Mouse (Mus musculus): Measurements from ENCODE around the gene Adgra3. TPM values are rescaled to one million over a fixed set of nuclear protein-coding genes. Genes with fewer than 3 reads are reported as not detected.

The Adgra3 gene
- total and polyA plus RNA-seq, 3 experiments, result 16.1 to 21.0 (median 16.2) TPM

GRCm38 (mm10) chr5:50002269-50002668 is 56.5 kb downstream of the Adgra3 start:
- 88% methylated on average over 6 of the region's 6 CpGs for WGBS
- Histone ChIP-seq H3K36me3 (ENCODE audit: control insufficient read depth, insufficient read depth, low read length) (peaks cover under 1% of the 10 kb centered on the region; the same call in 1 of the 2 replicates), H3K27me3 (ENCODE audit: control insufficient read depth, insufficient read depth, low read length) (no peaks in the 10 kb centered on the region), H3K79me2 (replicated peaks; ENCODE audit: control insufficient read depth, insufficient read depth, low read length) (no peaks in the 10 kb centered on the region), H3K4me1 (ENCODE audit: control insufficient read depth, insufficient read depth, low read length) (peaks cover 4% of the 10 kb centered on the region; the same call in 1 of the 2 replicates), H3K4me3 (no peak overlapping the region), H3K9ac (ENCODE audit: low read depth, low read length) (no peak overlapping the region), H3K27ac (no peak overlapping the region)
- intact Hi-C loops (cut with DNase I), result no loop called here
- DNase-seq, result no peak
- no peak for TF ChIP-seq EP300 (IDR thresholded peaks at IDR 0.05; ENCODE audit: insufficient read depth, low read depth, low read length)
- TF ChIP-seq POLR2A (IDR thresholded peaks at IDR 0.05; ENCODE audit: insufficient read depth, low read depth, low read length), result no peak
- TF ChIP-seq CTCF (IDR thresholded peaks at IDR 0.05), result peak; percentile 67

GRCm38 (mm10) chr5:49999764-50000163 is 59.0 kb downstream of the Adgra3 start:
- H3K36me3 ChIP-seq (ENCODE audit: control insufficient read depth, insufficient read depth, low read length), result no peaks in the 10 kb centered on the region
- no peaks in the 10 kb centered on the region for H3K4me1 ChIP-seq (ENCODE audit: control insufficient read depth, insufficient read depth, low read length)
- no peaks in the 10 kb centered on the region for H3K27me3 ChIP-seq (ENCODE audit: control insufficient read depth, insufficient read depth, low read length)
- H3K79me2 ChIP-seq (replicated peaks; ENCODE audit: control insufficient read depth, insufficient read depth, low read length), result no peaks in the 10 kb centered on the region
- no peak overlapping the region for H3K9ac ChIP-seq (ENCODE audit: low read depth, low read length)
- H3K27ac ChIP-seq, result no peak overlapping the region
- TF ChIP-seq CTCF (IDR thresholded peaks at IDR 0.05) (no peak), POLR2A (IDR thresholded peaks at IDR 0.05; ENCODE audit: insufficient read depth, low read depth, low read length) (no peak), EP300 (IDR thresholded peaks at IDR 0.05; ENCODE audit: insufficient read depth, low read depth, low read length) (no peak)
- intact Hi-C loops (cut with DNase I), result no loop called here
- no peak for DNase-seq
- WGBS, result 68% methylated on average over 9 of the region's 9 CpGs
- H3K4me3 ChIP-seq, result no peak overlapping the region

DNA sequence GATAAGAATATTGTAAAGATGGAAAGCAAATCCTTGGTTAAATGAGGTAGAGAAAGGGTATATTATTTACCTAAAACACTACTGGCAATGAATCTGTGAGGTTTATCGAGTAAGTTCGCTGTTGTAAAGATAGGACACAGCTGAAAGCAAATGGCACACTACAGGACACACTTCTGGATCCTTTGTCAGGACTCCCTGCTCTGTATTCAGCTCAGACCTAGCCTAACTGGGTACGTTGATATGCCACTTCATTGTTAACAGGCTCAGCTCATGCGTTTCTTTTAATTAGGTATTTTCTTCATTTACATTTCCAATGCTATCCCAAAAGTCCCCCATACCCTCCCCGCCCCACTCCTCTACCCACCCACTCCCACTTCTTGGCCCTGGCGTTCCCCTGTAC is 61.8 kb downstream of the Adgra3 start:
- H3K4me1 ChIP-seq (ENCODE audit: control insufficient read depth, insufficient read depth, low read length), result no peaks in the 10 kb centered on the region
- TF ChIP-seq CTCF (IDR thresholded peaks at IDR 0.05) (no peak), POLR2A (IDR thresholded peaks at IDR 0.05; ENCODE audit: insufficient read depth, low read depth, low read length) (no peak), EP300 (IDR thresholded peaks at IDR 0.05; ENCODE audit: insufficient read depth, low read depth, low read length) (no peak)
- H3K9ac ChIP-seq (ENCODE audit: low read depth, low read length), result no peak overlapping the region
- no peaks in the 10 kb centered on the region for H3K79me2 ChIP-seq (replicated peaks; ENCODE audit: control insufficient read depth, insufficient read depth, low read length)
- no peak overlapping the region for H3K27ac ChIP-seq
- no peak overlapping the region for H3K4me3 ChIP-seq
- 93% methylated on average over 6 of the region's 6 CpGs for WGBS
- H3K36me3 ChIP-seq (ENCODE audit: control insufficient read depth, insufficient read depth, low read length), result no peaks in the 10 kb centered on the region
- intact Hi-C loops (cut with DNase I), result no loop called here
- H3K27me3 ChIP-seq (ENCODE audit: control insufficient read depth, insufficient read depth, low read length), result no peaks in the 10 kb centered on the region
- no peak for DNase-seq

- Histone ChIP-seq H3K4me1 (ENCODE audit: control insufficient read depth, insufficient read depth, low read length) (no peaks in the 10 kb centered on the region), H3K4me3 (no peak overlapping the region), H3K27me3 (ENCODE audit: control insufficient read depth, insufficient read depth, low read length) (no peaks in the 10 kb centered on the region), H3K36me3 (ENCODE audit: control insufficient read depth, insufficient read depth, low read length) (no peaks in the 10 kb centered on the region), H3K9ac (ENCODE audit: low read depth, low read length) (no peak overlapping the region), H3K27ac (no peak overlapping the region), H3K79me2 (replicated peaks; ENCODE audit: control insufficient read depth, insufficient read depth, low read length) (no peaks in the 10 kb centered on the region)
- DNase-seq, result no peak
- intact Hi-C loops (cut with DNase I), result no loop called here
- WGBS, result 73% methylated on average over 11 of the region's 11 CpGs
- no peak for TF ChIP-seq CTCF (IDR thresholded peaks at IDR 0.05)
- no peak for TF ChIP-seq EP300 (IDR thresholded peaks at IDR 0.05; ENCODE audit: insufficient read depth, low read depth, low read length)
- TF ChIP-seq POLR2A (IDR thresholded peaks at IDR 0.05; ENCODE audit: insufficient read depth, low read depth, low read length), result no peak
Observed at GRCm38 (mm10) chr5:49996457-49996856, 62.3 kb downstream of the Adgra3 start.

DNA sequence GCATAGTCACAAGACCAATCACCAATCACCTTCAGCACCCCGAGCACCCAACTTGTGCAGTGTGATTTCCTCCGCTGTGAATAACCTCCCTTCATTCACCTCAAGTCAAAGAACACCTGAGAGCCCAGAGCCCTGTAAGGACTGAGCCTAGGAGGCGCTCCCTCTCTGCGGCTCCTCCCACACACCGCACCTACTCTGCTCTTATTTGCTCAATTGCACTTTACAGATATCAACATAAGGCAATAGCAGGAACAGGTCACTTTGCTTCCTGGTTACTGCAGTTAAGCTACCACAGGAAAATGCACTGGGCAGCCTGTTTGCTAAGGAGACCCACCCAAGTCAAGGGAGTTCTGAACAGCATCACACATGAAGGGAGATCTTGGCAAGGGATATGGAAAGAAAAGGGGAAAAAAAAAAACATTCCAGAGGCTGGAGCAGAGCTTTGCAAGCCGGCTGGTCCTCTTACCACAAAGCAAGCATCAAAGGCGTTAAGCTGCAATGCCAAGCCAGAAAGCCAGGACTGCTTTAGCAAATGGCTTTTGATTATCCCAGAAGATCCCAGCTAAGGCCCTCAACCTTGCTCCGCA is 68.0 kb downstream of the Adgra3 start:
- intact Hi-C loops (cut with DNase I), result no loop called here
- WGBS, result 75% methylated on average over 8 of the region's 8 CpGs
- no peak overlapping the region for H3K27ac ChIP-seq
- DNase-seq, result no peak
- TF ChIP-seq EP300 (IDR thresholded peaks at IDR 0.05; ENCODE audit: insufficient read depth, low read depth, low read length), result no peak
- no peak for TF ChIP-seq POLR2A (IDR thresholded peaks at IDR 0.05; ENCODE audit: insufficient read depth, low read depth, low read length)
- no peak for TF ChIP-seq CTCF (IDR thresholded peaks at IDR 0.05)
- H3K4me1 ChIP-seq (ENCODE audit: control insufficient read depth, insufficient read depth, low read length), result no peaks in the 10 kb centered on the region
- no peak overlapping the region for H3K4me3 ChIP-seq
- no peaks in the 10 kb centered on the region for H3K27me3 ChIP-seq (ENCODE audit: control insufficient read depth, insufficient read depth, low read length)
- no peaks in the 10 kb centered on the region for H3K79me2 ChIP-seq (replicated peaks; ENCODE audit: control insufficient read depth, insufficient read depth, low read length)
- H3K36me3 ChIP-seq (ENCODE audit: control insufficient read depth, insufficient read depth, low read length), result no peaks in the 10 kb centered on the region
- H3K9ac ChIP-seq (ENCODE audit: low read depth, low read length), result no peak overlapping the region

DNA sequence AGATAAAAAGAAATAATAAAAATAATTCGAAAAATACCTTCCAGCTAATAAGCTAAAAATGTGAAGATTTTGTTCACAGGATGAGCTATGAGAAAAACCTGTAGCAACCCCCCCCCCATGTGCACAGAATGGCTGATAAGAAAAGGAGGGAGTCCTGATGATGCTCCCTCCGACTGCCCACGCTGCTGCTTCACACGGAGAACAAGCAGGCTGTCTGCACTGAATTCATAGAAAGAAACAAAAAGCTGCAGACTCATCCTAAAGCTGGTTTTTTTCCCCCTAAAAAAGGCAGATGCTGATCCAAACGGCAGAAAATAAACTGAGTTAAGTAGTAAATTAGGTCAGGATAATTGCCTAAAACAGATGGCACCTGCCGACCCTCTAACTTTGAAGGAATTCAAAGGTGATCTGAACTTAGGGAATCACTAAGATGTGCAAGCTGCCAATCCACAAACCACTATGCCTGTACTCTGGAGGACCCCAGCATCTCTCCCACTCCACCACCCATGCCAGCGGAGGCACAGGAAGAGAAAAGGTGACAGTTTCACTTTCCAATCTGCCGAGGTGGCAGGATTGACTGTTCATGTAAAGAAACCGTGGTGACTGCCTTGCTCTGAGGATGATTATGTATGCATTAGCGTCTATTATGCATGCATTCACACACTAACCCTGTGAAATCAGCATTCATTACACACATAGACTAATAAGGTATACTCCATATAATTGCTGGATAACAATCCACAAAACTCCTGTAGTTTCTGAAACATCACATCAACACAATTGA is 70.6 kb downstream of the Adgra3 start:
- intact Hi-C loops (cut with DNase I), result no loop called here
- H3K9ac ChIP-seq (ENCODE audit: low read depth, low read length), result no peak overlapping the region
- H3K36me3 ChIP-seq (ENCODE audit: control insufficient read depth, insufficient read depth, low read length), result no peaks in the 10 kb centered on the region
- H3K4me1 ChIP-seq (ENCODE audit: control insufficient read depth, insufficient read depth, low read length), result no peaks in the 10 kb centered on the region
- 79% methylated on average over 10 of the region's 10 CpGs for WGBS
- no peak for DNase-seq
- TF ChIP-seq POLR2A (IDR thresholded peaks at IDR 0.05; ENCODE audit: insufficient read depth, low read depth, low read length) (no peak), CTCF (IDR thresholded peaks at IDR 0.05) (no peak)
- H3K79me2 ChIP-seq (replicated peaks; ENCODE audit: control insufficient read depth, insufficient read depth, low read length), result no peaks in the 10 kb centered on the region
- H3K27me3 ChIP-seq (ENCODE audit: control insufficient read depth, insufficient read depth, low read length), result no peaks in the 10 kb centered on the region
- no peak overlapping the region for H3K4me3 ChIP-seq
- H3K27ac ChIP-seq, result no peak overlapping the region
